Mouse (Mus musculus) heart, postnatal 36 days (tissue): ENCODE data around the gene Mbnl2. TPM values are rescaled to one million over a fixed set of nuclear protein-coding genes. Genes with fewer than 3 reads are reported as not detected.
"Not testable (repeated sequence)": the region's sequence is repeated elsewhere in the genome, so short reads cannot be mapped to it uniquely, and the experiment has no call there.

Experiments
- DNase-seq, 2 experiments: peaks; one replicate each; pipeline ENCODE4 v3.0.0; 2021 to 2022
- intact Hi-C: fragments of 180-260 bp; cut with DNase I; formaldehyde crosslinking; loops from one replicate; pipeline ENCODE4 v1.15.1; 2025
- total RNA-seq, 2 experiments: library from RNA; stranded (reverse); gene quantifications; 2 replicates each; pipeline ENCODE4 v1.2.3; 2021

Mbnl2 gene
- total RNA-seq, 2 experiments from 2014 or later, result 248 to 254 TPM

DNA sequence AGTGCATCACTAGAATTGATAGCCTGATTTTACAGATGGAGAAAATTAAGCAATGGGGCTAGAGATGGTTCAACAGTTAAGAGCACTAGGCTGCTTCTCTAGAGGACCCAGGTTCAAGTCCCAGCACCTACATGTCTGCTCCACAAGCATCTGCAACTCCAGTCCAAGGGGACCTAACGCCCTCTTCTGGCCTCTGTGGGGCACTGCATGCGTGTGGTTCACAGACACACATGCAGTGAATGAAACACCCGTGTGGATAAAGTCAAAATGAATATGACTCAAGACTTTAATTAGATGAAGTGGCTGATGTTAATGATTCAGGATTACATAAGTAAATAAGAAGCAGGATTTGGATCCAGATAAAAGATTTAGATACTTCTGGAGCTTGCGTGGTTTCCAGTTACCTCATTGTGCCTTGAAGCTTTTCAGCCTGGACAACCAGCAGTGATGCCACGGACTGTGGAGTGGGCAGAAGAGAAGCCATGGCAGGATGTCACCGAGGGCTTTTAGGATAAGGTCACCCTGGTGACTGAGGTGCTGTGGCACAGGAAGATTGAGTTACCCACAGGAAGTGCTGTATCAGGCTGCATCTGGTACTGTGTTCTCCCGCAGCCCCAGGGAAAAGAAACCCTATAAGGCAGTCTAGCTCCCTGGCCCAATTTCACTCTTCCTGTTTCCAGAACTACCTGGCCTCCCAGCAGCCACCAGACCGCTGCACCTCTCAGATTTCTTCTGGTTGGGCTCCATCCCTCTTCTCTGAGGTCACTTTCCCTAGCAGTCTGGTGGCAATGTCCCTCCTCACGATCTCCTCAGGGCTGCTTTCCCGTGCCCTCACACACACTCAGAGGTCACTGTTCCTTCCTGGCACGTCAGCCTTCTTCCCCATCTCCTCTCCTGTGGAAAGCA is 72.2 kb downstream of the Mbnl2 start:
- no peak for DNase-seq
- intact Hi-C loops, result loop anchor here (5.0 kb wide), 1 partner anchor 210 kb away; no protein-coding TSS in a partner anchor

GRCm38 (mm10) chr14:120349332-120349731 is 73.9 kb downstream of the Mbnl2 start:
- intact Hi-C loops, result loop anchor here (5.0 kb wide), 1 partner anchor 212 kb away; no protein-coding TSS in a partner anchor
- no peak for DNase-seq

DNA sequence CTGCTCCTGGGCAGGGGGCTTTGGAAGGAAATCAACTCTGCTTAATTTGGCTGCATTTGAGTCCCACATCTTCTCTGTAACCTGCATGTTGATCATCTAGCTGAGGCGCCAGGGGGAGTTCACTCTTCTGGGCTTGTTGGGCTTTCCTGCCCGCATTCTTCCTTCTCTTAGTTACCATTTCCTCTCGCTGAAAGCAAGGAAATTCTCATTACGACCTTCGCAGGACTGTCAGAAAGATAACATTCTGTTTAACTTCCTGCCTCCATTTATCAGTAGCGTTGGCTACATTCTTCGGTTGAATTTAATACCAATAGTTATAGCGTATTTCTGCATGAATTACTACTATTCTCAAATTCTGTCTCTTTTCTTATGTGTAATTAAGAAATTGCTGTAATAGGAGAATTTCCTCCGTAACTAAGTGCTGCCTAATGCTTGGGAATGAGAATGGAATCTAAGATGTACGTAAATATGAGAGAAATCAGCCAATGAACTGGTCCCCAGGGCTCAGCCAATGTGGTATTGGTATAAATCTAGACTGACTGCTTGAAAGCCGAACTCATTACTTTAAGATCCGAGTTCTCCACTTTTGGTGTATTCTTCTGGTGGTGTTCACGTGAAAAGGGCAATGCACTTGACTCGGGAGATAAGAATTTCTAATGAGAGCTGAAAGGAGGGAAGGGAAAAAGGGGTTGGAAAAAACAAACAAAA is 76.8 kb downstream of the Mbnl2 start:
- intact Hi-C loops, result loop anchor here (5.0 kb wide), 1 partner anchor 55 kb away; no protein-coding TSS in a partner anchor
- no peak for DNase-seq

- DNase-seq, result no peak
- intact Hi-C loops, result loop anchor here (5.0 kb wide), 1 partner anchor 56 kb away; no protein-coding TSS in a partner anchor
These were observed 77.7 kb downstream of the Mbnl2 start for GRCm38 (mm10) chr14:120353211-120353610.

DNA sequence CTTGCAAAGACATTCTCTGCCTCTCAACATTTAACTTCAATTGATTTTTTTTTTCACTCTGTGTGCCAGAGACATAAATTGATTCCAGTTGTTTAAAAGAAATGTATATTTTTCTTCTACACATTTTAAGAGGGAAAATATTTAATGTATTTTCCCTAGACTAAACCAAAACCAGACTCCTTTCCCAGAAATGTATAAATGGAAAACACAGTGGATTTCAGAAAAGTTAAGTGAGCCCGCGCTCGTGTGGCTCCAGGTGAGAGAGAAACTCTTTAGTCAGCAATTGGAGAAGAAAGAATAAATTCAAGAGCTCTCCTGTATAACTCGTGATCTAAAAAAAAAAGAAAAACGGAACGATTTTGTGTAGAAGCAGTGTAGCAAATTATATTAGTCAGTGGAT is 79.1 kb downstream of the Mbnl2 start:
- intact Hi-C loops, result loop anchor here (5.0 kb wide), 1 partner anchor 57 kb away; no protein-coding TSS in a partner anchor
- no peak for DNase-seq

DNA sequence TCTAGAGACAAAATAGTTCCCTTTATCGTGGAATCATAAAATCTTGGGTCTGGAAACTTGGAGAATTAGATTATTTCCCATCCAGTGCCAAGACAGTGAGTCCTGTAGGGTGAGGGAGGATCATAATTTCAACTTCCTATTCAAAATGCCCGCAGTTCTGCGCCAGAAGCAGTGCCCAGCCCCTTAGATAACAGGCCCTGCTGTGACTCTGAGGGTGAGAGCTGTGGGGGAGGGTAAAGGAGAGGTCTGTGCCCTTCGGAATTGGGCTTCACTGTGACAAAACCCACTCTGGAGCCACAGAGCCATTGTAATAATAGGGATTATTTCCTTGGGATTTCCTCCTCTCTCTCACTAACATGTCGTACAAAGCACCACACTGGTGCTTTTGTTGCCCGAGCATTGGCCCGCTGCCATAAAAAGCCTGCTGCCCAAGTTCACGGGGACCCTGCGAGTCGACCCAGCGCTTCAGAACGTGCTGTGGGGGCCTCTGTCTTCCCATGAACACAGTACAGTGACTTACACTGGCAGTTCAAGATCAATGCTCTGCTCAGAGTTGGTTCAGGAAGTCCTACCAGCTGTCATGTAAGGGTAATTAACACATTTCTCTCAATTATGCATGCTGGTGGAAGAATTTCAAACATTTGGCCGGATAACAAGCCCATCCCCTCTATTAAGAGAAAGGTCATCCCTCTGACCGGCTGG is 79.7 kb downstream of the Mbnl2 start:
- peak; percentile 61 to 67 for DNase-seq
- intact Hi-C loops, result no loop called here

- no peak for DNase-seq
- intact Hi-C loops, result no loop called here
These were observed 80.4 kb downstream of the Mbnl2 start for GRCm38 (mm10) chr14:120355742-120356440.

- intact Hi-C loops, result no loop called here
These were observed 82.0 kb downstream of the Mbnl2 start for GRCm38 (mm10) chr14:120357321-120358070.

DNA sequence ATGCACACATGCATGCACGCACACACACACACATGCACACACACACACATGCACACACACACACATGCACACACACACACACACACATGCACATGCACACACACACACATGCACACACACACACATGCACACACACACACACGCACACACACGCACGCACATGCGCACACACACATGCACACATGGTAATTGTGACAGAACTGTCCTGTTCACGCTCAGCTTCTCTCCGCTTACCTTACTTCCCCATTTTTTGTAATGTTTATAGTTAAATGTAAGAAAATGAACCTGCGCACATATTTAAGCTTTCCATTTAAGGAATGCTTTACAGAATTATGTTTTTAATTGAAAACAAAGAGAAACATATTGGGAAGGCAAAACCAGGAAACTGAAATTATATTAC is 84.1 kb downstream of the Mbnl2 start:
- intact Hi-C loops, DNase-seq: not testable (repeated sequence)

More at GRCm38 (mm10) chr14:120357321-120358070, 82.0 kb downstream of the Mbnl2 start:
- DNase-seq, result no peak

DNA sequence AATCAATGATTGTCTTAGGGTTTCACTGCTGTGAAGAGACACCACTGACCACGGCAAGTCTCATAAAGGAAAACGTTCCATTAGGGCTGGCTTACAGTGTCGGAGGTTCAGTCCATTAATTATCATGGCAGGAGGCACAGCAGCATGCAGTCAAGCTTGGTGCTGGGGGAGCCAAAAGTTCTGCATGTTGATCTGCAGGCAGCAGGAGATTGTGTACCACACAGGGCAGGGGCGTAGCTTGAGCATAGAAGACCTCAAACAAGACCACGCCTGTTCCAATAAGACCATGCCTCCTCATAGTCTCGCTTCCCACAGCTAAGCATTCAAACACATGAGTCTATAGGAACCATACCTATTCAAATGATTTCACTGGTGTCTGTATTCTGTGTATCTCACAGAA is 85.7 kb downstream of the Mbnl2 start:
- no peak for DNase-seq
- intact Hi-C loops, result no loop called here

- no peak for DNase-seq
- intact Hi-C loops, result no loop called here
These were observed 87.0 kb downstream of the Mbnl2 start for GRCm38 (mm10) chr14:120362409-120362992.

GRCm38 (mm10) chr14:120363090-120363818 is 87.8 kb downstream of the Mbnl2 start:
- intact Hi-C loops, result no loop called here

GRCm38 (mm10) chr14:120365088-120365487 is 89.6 kb downstream of the Mbnl2 start:
- intact Hi-C loops, result no loop called here
- DNase-seq, result no peak

More at GRCm38 (mm10) chr14:120363090-120363818, 87.8 kb downstream of the Mbnl2 start:
- DNase-seq, result no peak

- intact Hi-C loops, result no loop called here
- DNase-seq, result no peak
These were observed 91.5 kb downstream of the Mbnl2 start for GRCm38 (mm10) chr14:120366962-120367361.

DNA sequence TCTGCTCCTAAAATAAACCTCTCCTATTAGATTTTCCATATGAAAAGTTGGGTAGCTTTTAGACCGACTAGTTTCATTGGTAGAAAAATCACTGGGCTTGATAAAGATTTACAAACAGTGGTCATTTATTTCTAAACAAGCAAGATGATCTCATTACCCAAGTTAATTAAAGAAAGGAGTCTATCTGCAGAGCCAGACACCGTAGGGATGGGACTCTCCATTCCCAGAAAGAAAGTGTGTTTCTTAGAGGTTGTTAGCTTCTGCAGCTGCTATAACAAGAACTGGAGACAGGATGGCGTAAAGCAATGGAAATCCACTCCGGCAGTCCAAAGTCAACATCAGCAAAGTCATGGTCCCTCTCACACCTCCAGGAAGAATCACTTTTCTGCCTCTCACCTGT is 92.1 kb downstream of the Mbnl2 start:
- intact Hi-C loops, result no loop called here
- DNase-seq, result no peak

GRCm38 (mm10) chr14:120368456-120368855 is 93.0 kb downstream of the Mbnl2 start:
- DNase-seq, result no peak

GRCm38 (mm10) chr14:120368914-120369391 is 93.5 kb downstream of the Mbnl2 start:
- intact Hi-C loops, result no loop called here
- no peak for DNase-seq

More at GRCm38 (mm10) chr14:120368456-120368855, 93.0 kb downstream of the Mbnl2 start:
- intact Hi-C loops, result no loop called here

- DNase-seq, result no peak
- intact Hi-C loops, result no loop called here
These were observed 94.6 kb downstream of the Mbnl2 start for GRCm38 (mm10) chr14:120370044-120370443.
